Mouse (Mus musculus) forelimb bud, embryonic 11.5 days (tissue): ENCODE results near the gene Ephb2.
A peak's percentile ranks its signal among the peaks of the same experiment; 100 is the strongest.

Experiments
- DNase-seq: peaks from one replicate; pipeline ENCODE4 v3.0.0-alpha.2; 2012; ENCODE audit warnings: low read depth, low spot score

Gene Ephb2

GRCm38 (mm10) chr4:136838026-136838425 lies 2.2 kb upstream of the Ephb2 start:
- DNase-seq = no peak

- DNase-seq = peak; percentile 60
Observed at GRCm38 (mm10) chr4:136836387-136836931, 671 bp upstream of the Ephb2 start.

- no peak for DNase-seq
Observed at GRCm38 (mm10) chr4:136834815-136835620, 770 bp downstream of the Ephb2 start.

- DNase-seq = no peak
Observed at GRCm38 (mm10) chr4:136834439-136834814, 1.4 kb downstream of the Ephb2 start.

GRCm38 (mm10) chr4:136833619-136834351 lies 2.0 kb downstream of the Ephb2 start:
- DNase-seq = no peak

- no peak for DNase-seq
Observed at GRCm38 (mm10) chr4:136832559-136833232, 3.1 kb downstream of the Ephb2 start.

GRCm38 (mm10) chr4:136830272-136830823 lies 5.4 kb downstream of the Ephb2 start:
- DNase-seq = no peak

- no peak for DNase-seq
Observed at GRCm38 (mm10) chr4:136829837-136830236, 6.0 kb downstream of the Ephb2 start.

- no peak for DNase-seq
Observed at GRCm38 (mm10) chr4:136828664-136829569, 6.9 kb downstream of the Ephb2 start.

- DNase-seq = no peak
Observed at GRCm38 (mm10) chr4:136824935-136825552, 10.7 kb downstream of the Ephb2 start.

GRCm38 (mm10) chr4:136820069-136820522 lies 15.7 kb downstream of the Ephb2 start:
- no peak for DNase-seq

GRCm38 (mm10) chr4:136816701-136817100 lies 19.1 kb downstream of the Ephb2 start:
- no peak for DNase-seq

- DNase-seq = no peak
Observed at GRCm38 (mm10) chr4:136815364-136815763, 20.4 kb downstream of the Ephb2 start.

GRCm38 (mm10) chr4:136812543-136812942 lies 23.2 kb downstream of the Ephb2 start:
- DNase-seq = no peak

GRCm38 (mm10) chr4:136811596-136811995 lies 24.2 kb downstream of the Ephb2 start:
- no peak for DNase-seq

- no peak for DNase-seq
Observed at GRCm38 (mm10) chr4:136808478-136808877, 27.3 kb downstream of the Ephb2 start.

GRCm38 (mm10) chr4:136807448-136808009 lies 28.3 kb downstream of the Ephb2 start:
- DNase-seq = no peak

GRCm38 (mm10) chr4:136806254-136806653 lies 29.5 kb downstream of the Ephb2 start:
- DNase-seq = no peak

- DNase-seq = no peak
Observed at GRCm38 (mm10) chr4:136804343-136804742, 31.4 kb downstream of the Ephb2 start.

GRCm38 (mm10) chr4:136802446-136802845 lies 33.3 kb downstream of the Ephb2 start:
- DNase-seq = no peak
